Comparison of ENCODE assay signal across 8 mouse cellular contexts in the genomic region with DNA sequence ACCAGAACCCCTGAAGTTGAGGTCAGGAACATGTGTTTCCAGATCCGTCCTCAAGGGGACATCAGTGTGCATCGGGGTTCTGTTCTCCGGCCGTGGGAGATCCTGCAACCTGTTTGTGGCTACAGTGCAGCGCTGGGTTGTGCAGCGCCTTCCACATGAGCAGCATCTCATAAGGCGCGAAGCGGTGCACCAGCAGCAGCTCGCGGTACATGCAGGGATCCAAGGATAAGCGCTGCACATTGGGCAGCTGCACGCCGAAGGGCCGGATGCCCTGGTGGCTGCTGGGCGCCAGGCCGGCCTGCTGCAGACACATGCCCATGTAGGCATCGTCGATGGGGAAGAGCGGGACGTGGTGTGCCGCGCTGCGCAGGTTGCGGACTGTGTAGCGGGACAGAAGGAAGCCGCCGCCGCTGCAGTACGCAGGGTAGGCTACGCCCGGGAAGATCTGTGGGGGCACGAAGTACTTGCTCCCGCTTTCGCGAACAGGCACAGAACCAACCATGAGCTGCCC. TPM values are rescaled to one million over a fixed set of nuclear protein-coding genes. Genes with fewer than 3 reads are reported as not detected.
DNase-seq lines count a peak whose midpoint lies in the region; ATAC-seq and TF ChIP-seq lines count a peak whose summit lies in the region.

No protein-coding gene starts in this region.

- intact Hi-C loops in gastrocnemius, adult 2 months (cut with DNase I) = loop anchor here (5.0 kb wide), 1 partner anchor 36 kb away; no protein-coding TSS in a partner anchor
- intact Hi-C loops in gastrocnemius, postnatal 14 days (cut with DNase I; ENCODE audit: low total_unique reads) = loop anchor here (5.0 kb wide), 1 partner anchor 36 kb away; no protein-coding TSS in a partner anchor

- no peaks in the 10 kb centered on the region for H3K9me3 ChIP-seq in ES-Bruce4 (replicated peaks; ENCODE audit: control insufficient read depth, insufficient read depth, low read length, poor library complexity, severe bottlenecking)
- no peaks in the 10 kb centered on the region for H3K9me3 ChIP-seq in hindbrain, embryonic 10.5 days
- no peaks in the 10 kb centered on the region for H3K9me3 ChIP-seq in liver, embryonic 12.5 days (replicated peaks)

- no peak for TF ChIP-seq EP300 in ES-Bruce4 (IDR thresholded peaks at IDR 0.05; ENCODE audit: insufficient read depth, low read depth, low read length)

- DNase-seq in gastrocnemius, adult 2 months = no peak
- DNase-seq in gastrocnemius, postnatal 14 days = no peak
- peak; percentile 63 for DNase-seq in embryo, embryonic 10 days (ENCODE audit: low spot score)
- DNase-seq in hindbrain, embryonic 10.5 days (ENCODE audit: low spot score) = peak; percentile 47
- DNase-seq in naive thymus-derived CD4-positive, alpha-beta T cell, adult 2 months (ENCODE audit: low read depth) = peak; percentile 55
- no peak for DNase-seq in ovary, adult 18-20 months (ENCODE audit: low spot score)

- H3K27me3 ChIP-seq in ES-Bruce4 (ENCODE audit: control insufficient read depth, insufficient read depth, low read length, poor library complexity, severe bottlenecking) = peaks cover 8% of the 10 kb centered on the region; the same call in 1 of the 2 replicates
- H3K27me3 ChIP-seq in hindbrain, embryonic 10.5 days (ENCODE audit: insufficient read depth, poor library complexity, severe bottlenecking) = peaks cover 83% of the 10 kb centered on the region
- peaks cover 62% of the 10 kb centered on the region for H3K27me3 ChIP-seq in liver, embryonic 12.5 days (replicated peaks)

- TF ChIP-seq POLR2A in ES-Bruce4 (IDR thresholded peaks at IDR 0.05; ENCODE audit: insufficient read depth, low read length) = no peak

- no peak overlapping the region for H3K27ac ChIP-seq in gastrocnemius, adult 2 months
- no peak overlapping the region for H3K27ac ChIP-seq in ES-Bruce4 (ENCODE audit: insufficient read depth, low read length)
- 0 out of 2 replicates have a peak overlapping the region, but pooled peaks have one; percentile 23 for H3K27ac ChIP-seq in hindbrain, embryonic 10.5 days
- H3K27ac ChIP-seq in liver, embryonic 12.5 days = no peak overlapping the region

- H3K4me1 ChIP-seq in ES-Bruce4 (ENCODE audit: control insufficient read depth, insufficient read depth, low read length) = peaks cover 11% of the 10 kb centered on the region
- H3K4me1 ChIP-seq in hindbrain, embryonic 10.5 days (replicated peaks) = peaks cover 24% of the 10 kb centered on the region
- H3K4me1 ChIP-seq in liver, embryonic 12.5 days = peaks cover 35% of the 10 kb centered on the region

- peak overlapping the region; percentile 64 for H3K4me2 ChIP-seq in liver, embryonic 12.5 days

- H3K36me3 ChIP-seq in ES-Bruce4 (ENCODE audit: control insufficient read depth, insufficient read depth, low read length, poor library complexity, severe bottlenecking) = no peaks in the 10 kb centered on the region
- H3K36me3 ChIP-seq in hindbrain, embryonic 10.5 days = no peaks in the 10 kb centered on the region
- H3K36me3 ChIP-seq in liver, embryonic 12.5 days = no peaks in the 10 kb centered on the region

- H3K4me3 ChIP-seq in gastrocnemius, adult 2 months = peak overlapping the region; percentile 65
- peak overlapping the region; percentile 50 for H3K4me3 ChIP-seq in ES-Bruce4 (ENCODE audit: low read depth, low read length)
- H3K4me3 ChIP-seq in hindbrain, embryonic 10.5 days = peak overlapping the region; percentile 53
- H3K4me3 ChIP-seq in liver, embryonic 12.5 days = peak overlapping the region; percentile 38

- WGBS in hindbrain, embryonic 10.5 days = 6% methylated on average over 36 of the region's 36 CpGs
- 5% methylated on average over 36 of the region's 36 CpGs for WGBS in liver, embryonic 12.5 days (ENCODE audit: insufficient replicate concordance)

- ATAC-seq in liver, embryonic 12.5 days = peak; percentile 32; the same call in 1 of the 2 replicates

- peak; percentile 48 for TF ChIP-seq CTCF in gastrocnemius, adult 2 months (IDR thresholded peaks at IDR 0.05)
- peak; percentile 28 for TF ChIP-seq CTCF in ES-Bruce4 (IDR thresholded peaks at IDR 0.05; ENCODE audit: low read depth, low read length)

- no peak overlapping the region; the same call in 1 of the 2 replicates for H3K9ac ChIP-seq in ES-Bruce4 (ENCODE audit: low read depth, poor library complexity, severe bottlenecking)
- no peak overlapping the region for H3K9ac ChIP-seq in liver, embryonic 12.5 days

RNA-seq across cellular contexts. Expression of gene B3gnt6, which starts 5.7 kb away (rescaled TPM):
- not detected for total RNA-seq in gastrocnemius, adult 2 months (2021)
- total RNA-seq in gastrocnemius, postnatal 14 days (2021) = not detected
- polyA plus RNA-seq in ES-Bruce4 (2011; ENCODE audit: insufficient read depth, insufficient read length, low read depth, missing spikeins) = not detected in 2 replicates
- polyA plus RNA-seq in hindbrain, embryonic 10.5 days (2016; fragmentation: Nextera tagmentation; extraction: Ambion mirVana) = 0.10 TPM in 1 of 2 replicates, not detected in the other
- not detected in 2 replicates for polyA plus RNA-seq in liver, embryonic 12.5 days (2016; fragmentation: Nextera tagmentation; extraction: Ambion mirVana)

RNA-seq across cellular contexts. Expression of gene Capn5, which starts 15.5 kb away (rescaled TPM):
- 1 to 10 TPM; 1.3 to 2.3 TPM for total RNA-seq in gastrocnemius, adult 2 months (2021)
- 1 to 10 TPM; 4.2 to 4.5 TPM for total RNA-seq in gastrocnemius, postnatal 14 days (2021)
- polyA plus RNA-seq in ES-Bruce4 (2011; ENCODE audit: insufficient read depth, insufficient read length, low read depth, missing spikeins) = 16.9 and 17.0 TPM in 2 replicates
- 5.6 and 9.9 TPM in 2 replicates for polyA plus RNA-seq in hindbrain, embryonic 10.5 days (2016; fragmentation: Nextera tagmentation; extraction: Ambion mirVana)
- polyA plus RNA-seq in liver, embryonic 12.5 days (2016; fragmentation: Nextera tagmentation; extraction: Ambion mirVana) = 20.0 and 23.5 TPM in 2 replicates

RNA-seq across cellular contexts. Expression of gene Omp, which starts 48.3 kb away (rescaled TPM):
- total RNA-seq in gastrocnemius, adult 2 months (2021) = under 1 TPM in 1 of 2 experiments, not detected in 1; 0.17 TPM
- under 1 TPM in 1 of 2 experiments, not detected in 1; 0.13 TPM for total RNA-seq in gastrocnemius, postnatal 14 days (2021)
- 0.82 and 1.1 TPM in 2 replicates for polyA plus RNA-seq in ES-Bruce4 (2011; ENCODE audit: insufficient read depth, insufficient read length, low read depth, missing spikeins)
- 0.07 and 0.13 TPM in 2 replicates for polyA plus RNA-seq in hindbrain, embryonic 10.5 days (2016; fragmentation: Nextera tagmentation; extraction: Ambion mirVana)
- 0.89 TPM in 2 replicates for polyA plus RNA-seq in liver, embryonic 12.5 days (2016; fragmentation: Nextera tagmentation; extraction: Ambion mirVana)

Comparison
In these comparisons a context has a peak if more than half of its experiments do, and no peak if none do; other contexts are left out.
1. DNase-seq: peak in embryo, embryonic 10 days (single experiment), hindbrain, embryonic 10.5 days (single experiment) and naive thymus-derived CD4-positive, alpha-beta T cell, adult 2 months (single experiment); none in gastrocnemius, adult 2 months (single experiment), gastrocnemius, postnatal 14 days (single experiment) and ovary, adult 18-20 months (single experiment).
2. Peak in every context shown above with its lines, with median percentiles within 50 percentile points of each other: H3K4me3 ChIP-seq.